Mouse (Mus musculus) adrenal gland, postnatal 14 days (tissue): Measurements from ENCODE around the gene Rpusd1. TPM values are rescaled to one million over a fixed set of nuclear protein-coding genes. Genes with fewer than 3 reads are reported as not detected.
A peak's percentile ranks its signal among the peaks of the same experiment; 100 is the strongest.

ENCODE experiments used
- DNase-seq: peaks from one replicate; pipeline ENCODE4 v3.0.0; 2021; ENCODE audit warnings: mixed read lengths
- long read RNA-seq, 2 experiments: library from polyadenylated mRNA; stranded (forward); transcript quantifications; one replicate each; pipeline ENCODE4 v2.0.0; 2021
- total RNA-seq: library from RNA; stranded (reverse); gene quantifications from 2 replicates; pipeline ENCODE4 v1.2.3, GENCODE M21; 2021

Gene Rpusd1
- total RNA-seq = 9.9 and 10.7 TPM in 2 replicates
- long read RNA-seq, experiment 1, transcript Rpusd1-201 (6 exons, 1,745 nt) = major isoform, 11 of 27 reads
- long read RNA-seq, experiment 1, transcript Rpusd1-202 (5 exons, 1,531 nt) = minor isoform, 6 of 27 reads
- long read RNA-seq, experiment 1, partial matches to known transcripts = 2 of 27 reads
- long read RNA-seq, experiment 1, other reads (novel, unspliced or antisense) = 3 of 27 reads
- long read RNA-seq, experiment 2, transcript Rpusd1-201 (6 exons, 1,745 nt) = major isoform, 7 of 13 reads
- long read RNA-seq, experiment 2, partial matches to known transcripts = 0 of 13 reads
- long read RNA-seq, experiment 2, other reads (novel, unspliced or antisense) = 2 of 13 reads

DNA sequence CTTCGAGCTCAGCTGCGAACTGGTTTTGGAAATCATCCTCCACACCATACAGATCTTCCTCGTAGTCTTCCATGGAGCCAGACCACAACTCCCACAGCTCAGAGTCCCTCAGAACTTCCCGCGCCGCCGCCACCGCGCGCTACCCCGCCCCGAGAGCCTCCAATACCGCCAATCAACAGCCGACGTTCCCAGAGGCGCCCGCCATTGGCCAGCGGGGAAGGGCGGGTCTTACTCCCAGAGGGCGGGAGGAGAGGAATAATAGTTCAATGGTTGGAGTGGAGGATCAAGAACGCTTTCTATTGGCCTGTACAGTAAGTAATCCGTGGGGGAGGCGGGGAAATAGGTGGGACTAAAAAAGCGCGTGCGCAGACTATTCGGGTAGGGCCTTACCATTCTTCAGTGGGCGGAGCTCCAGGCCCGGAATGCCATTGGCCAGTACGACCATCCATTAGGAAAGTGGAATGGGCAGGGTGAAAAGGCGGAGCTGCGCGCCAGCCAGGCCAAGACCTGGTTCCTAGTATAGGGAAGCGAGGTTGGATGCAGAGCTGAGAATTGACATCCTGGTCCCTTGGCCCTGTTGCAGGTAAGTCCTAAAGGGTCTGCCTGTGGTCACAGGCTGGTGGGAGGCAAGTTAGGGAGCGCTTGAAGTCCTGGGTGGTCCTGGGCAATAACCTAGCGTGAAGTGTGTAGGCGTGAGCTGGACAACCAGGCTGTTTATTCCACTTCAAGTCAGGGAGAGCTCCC lies at the start of gene Rpusd1, which contains the start of gene Chtf18:
Rpusd1 (plus strand) TSS at position 406 of the 744 bp plus-strand sequence.
Chtf18 (minus strand) TSS at position 155 of the 744 bp plus-strand sequence.
- peak; percentile 100 for DNase-seq

- no peak for DNase-seq
Observed at GRCm38 (mm10) chr17:25677969-25678368, 49.5 kb upstream of the Rpusd1 start.

DNA sequence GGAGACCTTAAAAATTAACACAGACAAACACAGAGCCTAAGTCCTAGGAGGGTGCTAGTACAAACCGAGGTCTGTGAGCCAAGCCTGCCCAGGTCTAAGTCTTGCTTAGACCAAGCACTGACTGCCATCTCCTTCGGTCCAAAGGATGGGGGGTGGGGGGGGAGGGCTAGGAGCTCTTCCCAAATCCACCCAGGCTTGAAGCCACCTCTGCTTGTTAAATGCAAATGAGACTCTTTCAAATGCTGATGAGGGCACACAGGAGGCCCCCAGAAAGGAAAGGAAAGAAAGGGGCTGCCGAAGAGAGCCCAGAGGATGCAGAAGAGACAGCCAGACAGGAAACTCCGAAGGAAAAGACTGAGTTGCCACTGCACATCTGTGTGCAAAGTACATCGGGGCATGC lies 47.7 kb upstream of the Rpusd1 start:
- no peak for DNase-seq

GRCm38 (mm10) chr17:25681636-25682035 lies 45.8 kb upstream of the Rpusd1 start:
- DNase-seq = no peak

GRCm38 (mm10) chr17:25686323-25686722 lies 41.1 kb upstream of the Rpusd1 start:
- no peak for DNase-seq

DNA sequence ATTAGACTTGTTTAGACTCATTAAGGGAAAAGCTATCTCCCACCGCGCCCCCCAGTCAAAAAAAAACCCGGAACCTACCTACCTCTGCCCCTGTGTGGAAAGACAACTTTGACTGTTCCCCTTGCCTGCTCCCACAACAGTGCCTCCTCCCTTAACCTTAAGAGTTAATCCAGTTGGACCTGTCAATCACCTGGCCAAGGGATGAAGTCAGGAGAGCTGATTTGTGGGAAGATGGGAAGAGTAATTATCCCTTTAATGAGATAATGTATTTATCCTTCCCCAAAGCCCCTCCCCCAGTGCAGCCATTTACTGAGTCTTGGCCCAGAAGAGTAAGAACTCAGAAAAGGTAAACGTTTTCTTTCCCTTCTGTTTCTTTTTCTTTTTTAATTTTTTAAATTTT lies 38.5 kb upstream of the Rpusd1 start:
- DNase-seq = no peak

- DNase-seq = no peak
Observed at GRCm38 (mm10) chr17:25696263-25696662, 31.2 kb upstream of the Rpusd1 start.

- peak; percentile 81 for DNase-seq
Observed at GRCm38 (mm10) chr17:25698446-25698845, 29.0 kb upstream of the Rpusd1 start.

DNA sequence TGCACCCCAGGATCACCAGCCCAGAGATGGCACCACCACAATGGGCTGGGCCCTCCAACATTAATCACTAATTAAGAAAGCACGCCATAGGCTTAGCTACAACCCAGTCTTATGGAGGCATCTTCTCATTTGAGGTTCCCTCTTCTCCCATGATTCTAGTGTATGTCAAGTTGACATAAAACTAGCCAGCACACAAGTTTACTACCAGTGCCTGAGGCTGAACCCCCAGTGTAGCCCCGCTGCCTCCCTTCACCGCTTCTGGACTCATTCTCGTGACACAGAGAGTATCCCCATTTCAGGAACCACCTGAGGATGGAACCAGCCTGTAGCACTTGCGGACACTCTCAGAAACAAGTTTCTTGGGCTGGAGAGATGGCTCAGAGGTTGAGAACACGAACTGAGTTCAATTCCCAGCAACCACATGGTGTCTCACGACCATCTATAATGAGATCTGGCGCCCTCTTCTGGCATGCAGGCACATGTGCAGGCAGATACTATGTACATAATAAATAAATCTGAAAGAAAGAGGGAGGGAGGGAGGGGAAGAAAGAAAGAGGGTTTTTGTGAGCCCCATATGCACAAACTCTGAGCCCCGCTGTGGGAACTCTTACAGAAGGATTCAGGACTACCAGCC lies 26.5 kb upstream of the Rpusd1 start:
- no peak for DNase-seq

DNA sequence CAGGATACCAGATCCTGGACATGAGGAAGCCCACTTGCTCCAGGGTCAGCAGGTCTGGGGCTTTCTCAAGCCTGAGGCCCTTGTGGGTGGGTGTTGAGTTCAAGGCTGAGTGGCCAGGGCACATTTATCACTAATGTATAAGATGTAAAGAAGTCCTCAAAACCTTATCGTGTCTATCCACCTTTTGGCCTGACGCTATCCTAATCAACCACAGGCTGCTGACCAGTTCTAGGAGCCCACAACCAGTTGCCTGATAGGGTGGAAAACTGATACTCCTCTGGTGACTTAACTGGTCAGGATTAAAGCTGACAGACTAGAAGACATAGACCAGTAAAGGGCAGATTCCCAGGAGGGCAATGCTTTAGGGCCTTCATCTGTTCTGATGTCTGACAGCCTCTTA lies 17.5 kb upstream of the Rpusd1 start:
- no peak for DNase-seq

DNA sequence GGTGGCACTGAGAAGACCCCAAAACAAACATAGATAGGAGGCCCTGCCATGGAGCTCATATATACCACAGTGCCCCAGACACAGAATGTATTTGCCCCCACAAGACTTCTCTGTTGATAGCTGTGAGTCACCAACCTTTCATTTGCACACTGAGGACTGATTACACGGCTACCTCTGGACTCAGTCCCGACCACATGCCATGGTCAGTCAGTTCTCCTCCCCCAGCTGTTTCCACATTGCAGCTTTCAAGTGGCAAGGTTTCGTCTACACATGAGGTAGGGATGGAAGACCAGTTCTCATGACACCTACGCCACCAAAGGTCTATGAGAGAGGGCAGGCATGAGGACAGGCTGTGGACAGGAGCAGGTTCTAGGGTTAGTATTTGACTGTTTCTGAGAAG lies 16.3 kb upstream of the Rpusd1 start:
- DNase-seq = no peak

- no peak for DNase-seq
Observed at GRCm38 (mm10) chr17:25715627-25716026, 11.8 kb upstream of the Rpusd1 start.

DNA sequence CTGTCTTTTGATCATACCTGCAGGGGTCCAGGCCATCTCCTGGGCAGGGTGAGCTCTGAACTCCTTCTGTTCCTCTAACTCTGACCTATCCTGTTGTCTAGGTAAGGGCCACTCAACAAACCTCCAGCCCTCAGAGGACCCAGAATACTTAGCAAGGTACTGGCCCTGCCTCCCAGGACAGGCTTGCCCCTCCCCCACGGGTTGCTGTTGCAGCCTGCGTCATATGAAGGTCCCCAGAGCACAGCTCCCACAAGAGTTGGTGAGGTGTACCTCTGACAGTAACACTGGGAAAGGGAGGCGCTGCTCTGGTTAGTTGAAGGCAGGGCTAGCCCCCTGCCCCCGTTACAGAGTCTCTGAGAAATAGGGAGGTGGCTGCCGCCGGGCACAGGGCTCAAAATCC lies 11.3 kb upstream of the Rpusd1 start:
- peak; percentile 37 for DNase-seq

DNA sequence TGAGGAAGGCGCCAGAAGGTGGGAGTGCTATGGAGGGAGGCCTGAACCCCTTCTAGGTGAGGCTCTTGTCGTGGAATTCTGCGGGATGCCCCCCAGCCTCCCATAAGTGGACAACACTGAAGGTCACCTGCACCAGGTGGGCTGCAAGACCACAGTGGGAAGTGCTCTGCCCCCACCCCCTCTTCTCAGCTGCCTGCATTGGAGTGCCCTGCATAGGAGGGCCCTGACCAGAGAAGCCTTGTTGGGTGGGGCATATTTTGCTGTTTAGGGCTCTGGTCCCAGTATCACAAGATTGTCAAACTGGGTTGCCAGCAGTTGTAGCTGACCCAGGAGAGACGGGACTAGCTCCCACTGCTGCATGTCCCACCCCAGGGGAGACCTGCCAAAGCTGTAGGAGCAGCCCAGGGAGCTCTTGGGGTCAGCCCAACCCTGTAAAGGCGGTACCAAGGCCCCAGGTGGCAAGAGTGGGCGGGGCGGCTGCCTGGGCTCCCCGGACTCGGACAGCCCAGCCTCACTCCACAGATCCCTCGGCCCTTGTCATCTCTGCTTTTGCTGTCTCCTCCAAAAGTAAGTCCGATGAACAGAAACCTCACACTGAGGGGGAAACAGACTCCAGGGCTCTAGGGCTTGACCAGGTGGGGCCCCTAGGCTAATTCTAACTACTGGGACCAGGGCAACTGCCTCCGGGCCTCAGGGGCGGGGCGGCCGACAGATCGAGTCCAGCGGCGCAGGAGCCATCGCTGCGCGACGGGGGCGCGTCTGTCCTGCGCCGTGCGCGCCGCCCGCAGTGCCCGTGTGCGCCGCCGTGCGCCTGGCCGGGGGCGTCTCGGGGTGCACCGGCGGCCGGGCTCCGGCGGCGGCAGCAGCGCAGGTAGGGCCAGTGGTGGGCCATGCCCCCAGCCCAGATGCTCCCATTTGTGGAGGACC lies 10.5 kb upstream of the Rpusd1 start, which contains the start of gene Gng13:
Gng13 (plus strand) TSS at position 461 of the 927 bp plus-strand sequence.
- peak; percentile 54 for DNase-seq

- DNase-seq = no peak
Observed at GRCm38 (mm10) chr17:25717691-25718090, 9.8 kb upstream of the Rpusd1 start.

DNA sequence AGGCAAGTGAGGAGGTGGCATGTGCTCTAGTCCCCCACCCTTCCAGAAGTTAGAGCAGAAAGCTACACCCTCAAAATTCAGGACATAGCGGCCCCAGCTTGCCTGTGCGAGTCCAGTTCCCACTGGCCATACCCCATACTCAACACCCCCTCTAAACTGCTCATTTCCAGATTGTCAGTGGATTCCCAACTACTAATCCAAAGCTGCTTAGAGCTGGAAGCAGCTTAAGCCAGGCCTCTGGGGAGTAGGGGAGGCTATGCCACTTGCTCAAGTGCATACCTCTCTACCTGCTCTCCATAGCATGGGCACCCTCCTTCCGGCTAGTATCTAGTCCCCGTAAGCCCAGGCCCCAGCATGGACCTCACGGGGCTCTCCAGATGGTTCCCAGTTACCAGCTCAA lies 6.0 kb upstream of the Rpusd1 start:
- no peak for DNase-seq

DNA sequence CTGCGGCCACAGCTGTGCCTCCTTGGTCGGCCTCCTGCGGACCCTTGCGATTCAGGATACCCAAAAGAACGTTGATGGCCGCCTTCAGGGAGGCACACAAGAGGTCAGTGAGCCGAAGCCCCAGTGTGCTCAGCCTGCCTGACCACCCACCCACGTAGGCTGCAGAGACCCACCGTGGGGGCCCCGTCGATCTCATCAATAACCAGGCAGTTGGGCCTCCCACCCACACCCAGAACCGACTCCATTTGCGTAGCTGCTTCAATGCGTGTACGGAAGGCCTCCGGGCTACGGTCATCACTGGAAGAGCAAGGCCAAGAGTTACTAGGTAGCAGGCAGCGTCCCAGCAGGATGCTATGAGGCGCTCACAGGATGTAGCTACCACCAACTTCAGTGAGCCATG lies 4.0 kb upstream of the Rpusd1 start:
- no peak for DNase-seq

DNA sequence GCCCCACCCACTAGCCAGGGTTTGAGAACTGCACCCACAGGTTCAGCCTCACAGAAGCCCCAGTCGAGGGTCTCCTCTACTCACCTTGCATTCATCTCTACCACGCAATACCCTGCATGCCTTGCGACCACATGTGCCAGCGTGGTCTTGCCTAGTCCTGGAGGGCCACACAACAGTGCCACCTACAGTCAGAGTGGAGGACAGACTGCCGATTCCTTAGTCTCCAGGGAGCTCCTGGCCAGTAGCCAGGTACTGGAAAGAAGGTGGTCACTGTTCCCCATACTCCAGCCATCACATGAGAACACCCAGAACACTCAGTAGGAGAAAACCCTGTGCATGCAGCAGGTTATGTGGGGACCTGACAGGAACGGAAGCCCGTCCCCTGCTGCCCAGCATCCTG lies 3.6 kb upstream of the Rpusd1 start:
- DNase-seq = no peak

DNA sequence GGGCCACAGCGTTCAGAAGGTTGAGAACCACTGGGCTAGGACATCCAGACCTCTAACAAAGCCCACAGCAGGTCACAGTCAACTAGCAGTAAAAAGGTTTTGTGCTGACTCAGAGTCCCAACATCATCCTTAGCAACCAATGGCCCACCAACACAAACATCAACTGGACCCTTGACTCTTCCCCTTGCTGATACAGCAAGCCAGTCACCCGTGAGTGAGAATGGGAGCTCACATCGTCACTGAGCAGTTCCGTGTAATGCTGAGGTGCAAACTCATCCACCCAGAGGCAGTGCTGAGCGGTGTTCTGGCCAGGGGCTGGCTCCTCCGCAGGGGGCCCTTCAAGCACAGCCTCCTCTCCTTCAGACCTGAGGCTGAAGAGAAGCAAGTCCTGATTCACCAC lies 2.2 kb upstream of the Rpusd1 start:
- no peak for DNase-seq

- DNase-seq = peak; percentile 54
Observed at GRCm38 (mm10) chr17:25728009-25728270, 470 bp downstream of the Rpusd1 start.

GRCm38 (mm10) chr17:25732082-25732481 lies 4.6 kb downstream of the Rpusd1 start:
- DNase-seq = peak; percentile 92

- DNase-seq = no peak
Observed at GRCm38 (mm10) chr17:25735246-25735645, 7.8 kb downstream of the Rpusd1 start.
